Mouse (Mus musculus) limb, embryonic 11.5 days (tissue): ENCODE data around the gene Olfr198. TPM values are rescaled to one million over a fixed set of nuclear protein-coding genes. Genes with fewer than 3 reads are reported as not detected.
"Not testable (repeated sequence)": the region's sequence is repeated elsewhere in the genome, so short reads cannot be mapped to it uniquely, and the experiment has no call there.

ENCODE experiments used
- ATAC-seq: fragments of 200-750 bp; cut with Nextera tagmentation; 2 replicates; pipeline ENCODE4 v1.8.0; 2017; ENCODE audit warnings: low read depth; ENCODE audit not compliant: insufficient number of reproducible peaks, low FRiP score, low TSS enrichment
- DNase-seq: peaks from one replicate; pipeline ENCODE4 v3.0.0-alpha.2; 2015; ENCODE audit warnings: low spot score
- H3K27ac ChIP-seq: fragments of 300-500 bp; sonication (generic); replicated peaks from 2 replicates; pipeline ENCODE4 v1.5.1; 2014; ENCODE audit warnings: low read depth, mild to moderate bottlenecking, low read length
- H3K27me3 ChIP-seq: fragments of 300-500 bp; sonication (generic); 2 replicates; pipeline ENCODE4 v1.6.1; 2014; ENCODE audit warnings: mild to moderate bottlenecking, low read length, mixed read lengths; ENCODE audit not compliant: control insufficient read depth, insufficient read depth
- H3K36me3 ChIP-seq: fragments of 300-500 bp; sonication (generic); 2 replicates; pipeline ENCODE4 v1.6.1; 2014; ENCODE audit warnings: mild to moderate bottlenecking, low read length, moderate library complexity, mixed read lengths; ENCODE audit not compliant: control insufficient read depth, insufficient read depth
- H3K4me1 ChIP-seq: fragments of 300-500 bp; sonication (generic); 2 replicates; pipeline ENCODE4 v1.6.1; 2014; ENCODE audit warnings: low read length, mixed read lengths; ENCODE audit not compliant: control insufficient read depth, insufficient read depth
- H3K4me2 ChIP-seq: fragments of 300-500 bp; sonication (generic); 2 replicates; pipeline ENCODE4 v1.6.1; 2014; ENCODE audit warnings: low read depth, mild to moderate bottlenecking, moderate library complexity; ENCODE audit not compliant: severe bottlenecking
- H3K4me3 ChIP-seq: fragments of 300-500 bp; sonication (generic); 2 replicates; pipeline ENCODE4 v1.5.1; 2014; ENCODE audit warnings: low read depth, low read length
- H3K9ac ChIP-seq: fragments of 300-500 bp; sonication (generic); 2 replicates; pipeline ENCODE4 v1.6.1; 2014; ENCODE audit warnings: mild to moderate bottlenecking, low read length
- H3K9me3 ChIP-seq: fragments of 300-500 bp; sonication (generic); 2 replicates; pipeline ENCODE4 v1.6.1; 2016; ENCODE audit warnings: low read length; ENCODE audit not compliant: control insufficient read depth
- WGBS: fragments of 180-500 bp; shearing (Covaris S2); extraction: QIAGEN DNeasy Blood & Tissue Kit; methylation state at CpG from one replicate; pipeline ENCODE4 v1.1.7; 2014; 5-methylcytosine and 5-hydroxymethylcytosine counted together
- polyA plus RNA-seq: library from polyadenylated mRNA; unstranded; fragments of >200 nt; fragmentation: Nextera tagmentation; extraction: Ambion mirVana; gene quantifications from 2 replicates; pipeline ENCODE4 v1.2.1, GENCODE M21; 2014

Olfr198 gene
- polyA plus RNA-seq = not detected in 2 replicates

DNA sequence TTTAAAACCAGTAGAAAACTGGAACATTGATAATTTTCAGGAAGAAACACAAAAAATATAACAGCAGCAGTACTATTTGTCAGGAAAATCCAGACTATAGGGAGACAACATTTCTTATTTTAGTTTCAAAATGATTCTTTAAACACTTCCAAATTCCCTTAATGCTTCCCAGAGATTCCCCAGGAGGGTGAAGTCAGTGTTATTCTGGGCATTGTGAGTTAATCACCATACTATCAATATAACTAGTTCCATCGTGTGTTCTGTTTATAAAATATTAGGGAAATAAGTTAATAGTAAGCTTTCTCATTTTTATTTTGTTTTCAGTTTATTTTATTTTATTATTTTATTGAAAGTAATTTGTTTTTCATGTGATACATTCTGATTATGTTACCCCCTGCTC, at the start of gene Olfr198:
Olfr198 (minus strand) TSS at position 101 of the 400 bp plus-strand sequence.
- H3K9ac ChIP-seq, H3K27me3 ChIP-seq, H3K36me3 ChIP-seq, H3K4me3 ChIP-seq, H3K4me1 ChIP-seq, H3K9me3 ChIP-seq, H3K27ac ChIP-seq, H3K4me2 ChIP-seq, DNase-seq, ATAC-seq: not testable (repeated sequence)
- WGBS = 72% methylated on average over 1 of the region's 1 CpGs

DNA sequence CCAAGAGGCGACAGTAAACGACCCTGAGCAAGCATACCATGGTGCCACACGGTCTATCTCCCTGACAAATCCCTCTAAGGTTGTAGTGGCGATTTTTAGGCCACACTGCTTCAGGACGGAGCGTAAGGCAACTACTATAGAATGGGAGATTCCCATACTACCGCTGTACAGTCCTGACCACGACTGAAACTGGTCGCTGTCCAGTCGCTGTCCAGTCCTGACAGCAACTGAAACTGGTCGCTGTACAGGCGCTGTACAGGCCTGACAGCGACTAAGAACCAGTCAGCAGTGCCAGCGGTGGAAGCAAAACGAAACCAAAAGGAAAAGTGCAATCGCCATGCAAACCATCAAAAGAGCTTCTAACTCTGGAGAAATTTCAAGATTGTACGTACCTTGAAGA, 46.4 kb upstream of the Olfr198 start:
- DNase-seq = no peak
- no peak for ATAC-seq
- Histone ChIP-seq H3K9ac (no peak overlapping the region), H3K4me2 (no peak overlapping the region), H3K4me1 (no peaks in the 10 kb centered on the region), H3K36me3 (no peaks in the 10 kb centered on the region), H3K27ac (no peak overlapping the region), H3K9me3 (no peaks in the 10 kb centered on the region), H3K4me3 (no peak overlapping the region), H3K27me3 (no peaks in the 10 kb centered on the region)
- WGBS = 88% methylated on average over 17 of the region's 17 CpGs

DNA sequence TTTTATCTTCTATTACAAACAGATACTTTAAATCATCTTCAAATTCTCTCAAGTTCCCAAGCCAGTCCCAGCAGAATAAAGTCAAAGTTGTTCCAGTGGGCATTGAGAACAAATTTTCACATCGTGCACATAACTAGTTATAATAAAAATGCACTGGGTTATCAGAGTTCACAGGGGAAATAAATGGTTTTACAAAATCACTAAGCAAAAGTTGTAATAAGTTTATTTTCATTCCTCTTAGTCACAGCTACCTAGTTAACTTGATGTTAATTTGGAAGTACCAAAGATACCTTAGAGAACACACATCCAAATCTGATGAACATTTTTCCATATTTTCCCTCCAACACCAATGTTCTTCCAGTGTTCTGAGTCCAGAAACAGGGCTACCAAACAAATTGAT, 16.3 kb upstream of the Olfr198 start, which contains the start of gene Olfr199:
Olfr199 (minus strand) TSS at position 101 of the 400 bp plus-strand sequence.
- H3K36me3 ChIP-seq, H3K27me3 ChIP-seq, DNase-seq, H3K9me3 ChIP-seq, ATAC-seq, H3K4me1 ChIP-seq, H3K9ac ChIP-seq, H3K4me3 ChIP-seq, H3K27ac ChIP-seq, H3K4me2 ChIP-seq: not testable (repeated sequence)
- 88% methylated on average over 1 of the region's 1 CpGs for WGBS

DNA sequence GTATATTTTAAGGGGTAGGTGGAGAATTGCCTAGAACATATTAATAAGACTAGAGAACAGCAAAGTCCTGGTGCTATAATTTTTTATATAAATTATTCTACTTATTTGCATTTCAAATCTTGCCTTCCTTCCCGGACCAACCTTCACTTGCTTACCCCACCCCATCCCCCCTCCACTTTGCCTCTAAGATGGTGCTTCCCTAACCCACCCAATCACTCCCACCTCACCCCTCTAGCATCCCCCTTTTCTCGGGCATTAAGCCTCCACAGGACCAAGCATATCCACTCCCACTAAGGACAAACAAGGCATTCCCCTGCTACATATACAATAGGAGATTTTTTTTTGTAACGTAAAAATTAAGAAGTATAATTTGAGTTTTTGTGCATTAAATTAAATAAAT, 14.5 kb upstream of the Olfr198 start:
- H3K4me3 ChIP-seq, H3K9me3 ChIP-seq, ATAC-seq, H3K27ac ChIP-seq, DNase-seq, H3K4me2 ChIP-seq, H3K9ac ChIP-seq, H3K36me3 ChIP-seq, H3K4me1 ChIP-seq, H3K27me3 ChIP-seq: not testable (repeated sequence)
- WGBS = 88% methylated on average over 3 of the region's 3 CpGs

DNA sequence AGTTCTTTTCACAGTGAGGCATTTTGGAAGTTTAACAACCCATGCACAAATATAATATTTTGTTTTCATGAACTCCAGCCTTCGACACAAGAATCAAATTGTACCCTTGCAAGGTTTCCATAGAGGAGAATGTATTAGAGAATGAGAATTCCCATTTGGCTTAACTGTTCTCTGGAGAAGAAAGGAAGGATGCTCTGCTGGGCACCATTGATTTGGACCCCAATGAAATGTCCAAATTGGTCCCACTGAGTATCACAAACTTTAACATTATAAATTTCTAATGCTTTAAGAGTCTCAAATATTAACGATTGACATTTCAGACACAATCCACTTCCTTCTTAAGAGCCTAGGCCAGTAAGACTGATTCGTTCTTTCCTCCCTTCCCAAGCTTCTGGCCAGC, 33.0 kb downstream of the Olfr198 start, which contains the start of gene Olfr196:
Olfr196 (minus strand) TSS at position 101 of the 400 bp plus-strand sequence.
- no peaks in the 10 kb centered on the region for H3K9me3 ChIP-seq
- no peak within 1 kb of the TSS for H3K27ac ChIP-seq
- H3K4me2 ChIP-seq = no peak within 1 kb of the TSS
- H3K27me3 ChIP-seq = no peaks in the 10 kb centered on the region
- no peak within 1 kb of the TSS for H3K4me3 ChIP-seq
- no peak within 1 kb of the TSS for H3K9ac ChIP-seq
- no peak for DNase-seq
- no peak for ATAC-seq
- H3K36me3 ChIP-seq = no peaks in the 10 kb centered on the region
- no peaks in the 10 kb centered on the region for H3K4me1 ChIP-seq
- WGBS = 78% methylated on average over 3 of the region's 3 CpGs

DNA sequence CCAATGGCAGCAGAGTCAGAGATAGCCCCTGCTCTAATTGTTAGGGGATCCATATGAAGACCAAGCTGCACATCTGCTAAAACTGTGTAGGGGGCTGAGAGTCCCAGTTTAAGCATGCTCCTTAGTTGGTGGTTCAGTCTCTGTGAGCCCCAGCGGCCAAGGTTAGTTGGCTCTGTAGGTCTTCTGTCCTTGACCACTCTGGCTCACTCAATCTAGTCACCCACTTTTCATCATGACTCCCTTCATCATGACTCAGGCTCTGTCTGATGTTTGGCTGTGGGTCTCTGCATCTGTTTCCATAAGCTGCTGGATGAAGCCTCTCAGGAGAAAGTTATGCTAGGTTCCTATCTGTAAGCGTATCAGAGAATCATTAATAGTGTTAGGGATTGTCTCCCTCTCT, 51.3 kb downstream of the Olfr198 start:
- DNase-seq = no peak
- Histone ChIP-seq H3K36me3 (no peaks in the 10 kb centered on the region), H3K9me3 (no peaks in the 10 kb centered on the region), H3K27me3 (no peaks in the 10 kb centered on the region), H3K4me1 (no peaks in the 10 kb centered on the region), H3K9ac (no peak overlapping the region), H3K27ac (no peak overlapping the region), H3K4me3 (no peak overlapping the region), H3K4me2 (no peak overlapping the region)
- WGBS = 93% methylated on average over 2 of the region's 2 CpGs
- no peak for ATAC-seq

Other genes starting within 250 kb of the Olfr198 start
- gene Olfr183, start 208.2 kb downstream of the Olfr198 start, polyA plus RNA-seq = not detected in 2 replicates
- gene Olfr186, start 173.2 kb downstream of the Olfr198 start, polyA plus RNA-seq = not detected in 2 replicates
- gene Olfr187, start 163.8 kb downstream of the Olfr198 start, polyA plus RNA-seq = not detected in 2 replicates
- not detected in 2 replicates for gene Olfr190, start 125.5 kb downstream of the Olfr198 start, polyA plus RNA-seq
- not detected in 2 replicates for gene Olfr191, start 113.7 kb downstream of the Olfr198 start, polyA plus RNA-seq
- gene Olfr193, start 91.7 kb downstream of the Olfr198 start, polyA plus RNA-seq = not detected in 2 replicates
- not detected in 2 replicates for gene Olfr194, start 82.5 kb downstream of the Olfr198 start, polyA plus RNA-seq
- not detected in 2 replicates for gene Olfr195, start 56.5 kb downstream of the Olfr198 start, polyA plus RNA-seq
- not detected in 2 replicates for gene Olfr196, start 33.1 kb downstream of the Olfr198 start, polyA plus RNA-seq
- gene Olfr199, start 16.2 kb upstream of the Olfr198 start, polyA plus RNA-seq = not detected in 2 replicates
- gene Olfr201, start 69.1 kb upstream of the Olfr198 start, polyA plus RNA-seq = not detected in 2 replicates
- gene Olfr202, start 83.3 kb upstream of the Olfr198 start, polyA plus RNA-seq = not detected in 2 replicates
- not detected in 2 replicates for gene Olfr203, start 95.3 kb upstream of the Olfr198 start, polyA plus RNA-seq
- gene Olfr204, start 114.7 kb upstream of the Olfr198 start, polyA plus RNA-seq = not detected in 2 replicates
- not detected in 2 replicates for gene Olfr205, start 127.6 kb upstream of the Olfr198 start, polyA plus RNA-seq
- not detected in 2 replicates for gene Olfr206, start 145.7 kb upstream of the Olfr198 start, polyA plus RNA-seq
- not detected in 2 replicates for gene Olfr209, start 160.5 kb upstream of the Olfr198 start, polyA plus RNA-seq
- 0.07 and 0.12 TPM in 2 replicates for gene Gabrr3, start 203.8 kb upstream of the Olfr198 start, polyA plus RNA-seq